Mouse (Mus musculus) cerebellum, postnatal 14 days (tissue): ENCODE data around the gene Anp32e.
"Not testable (repeated sequence)": the region's sequence is repeated elsewhere in the genome, so short reads cannot be mapped to it uniquely, and the experiment has no call there.

Experiments used
- DNase-seq, 2 experiments: peaks; one replicate each; pipeline ENCODE4 v3.0.0; 2021; ENCODE audit warnings: mixed read lengths in 2 of 2

Gene Anp32e

DNA sequence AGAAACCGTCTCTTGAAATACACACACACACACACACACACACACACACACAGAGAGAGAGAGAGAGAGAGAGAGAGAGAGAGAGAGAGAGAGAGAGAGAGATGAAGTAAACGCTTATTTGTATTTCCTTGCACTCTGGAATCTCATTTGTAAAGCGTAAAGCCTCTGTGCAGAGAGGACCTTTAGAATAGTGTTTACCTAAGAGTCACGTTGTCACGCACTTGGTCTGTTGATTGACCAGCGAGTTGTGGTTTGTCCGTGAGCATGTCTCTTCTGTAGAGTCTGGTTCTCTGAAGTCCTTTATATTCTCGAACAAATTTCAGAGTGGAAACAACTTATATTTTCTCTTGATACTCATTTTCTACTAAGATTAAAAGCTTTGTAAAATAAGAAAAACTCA lies 15.7 kb downstream of the Anp32e start:
- no peak for DNase-seq

DNA sequence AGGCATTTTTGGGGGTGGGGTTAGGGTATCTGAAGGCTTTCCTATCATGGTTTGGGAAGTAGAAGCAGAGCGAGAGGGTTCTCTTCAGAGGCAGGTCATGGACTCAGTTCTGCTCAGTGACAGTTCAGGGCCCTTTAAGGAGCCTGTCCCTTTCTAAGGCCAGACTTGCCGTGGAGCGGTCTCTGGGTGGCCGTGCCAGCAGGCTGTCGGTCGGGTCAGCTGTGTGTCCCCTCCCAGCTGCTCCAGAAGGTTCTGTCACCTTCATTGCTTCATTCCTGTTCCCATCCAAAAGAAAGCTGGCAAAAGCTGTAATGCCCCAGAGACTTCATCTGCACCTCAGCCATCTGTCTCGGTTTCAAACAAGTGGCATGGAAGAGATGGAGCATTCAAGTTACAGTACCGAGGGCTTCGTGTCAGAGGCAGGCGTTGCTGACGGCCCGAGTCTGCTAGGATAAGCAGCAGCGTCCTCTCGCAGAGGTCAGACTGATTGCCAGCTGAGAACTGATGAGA lies 16.7 kb downstream of the Anp32e start:
- DNase-seq = peak in 1 of 2 experiments; percentile 24

DNA sequence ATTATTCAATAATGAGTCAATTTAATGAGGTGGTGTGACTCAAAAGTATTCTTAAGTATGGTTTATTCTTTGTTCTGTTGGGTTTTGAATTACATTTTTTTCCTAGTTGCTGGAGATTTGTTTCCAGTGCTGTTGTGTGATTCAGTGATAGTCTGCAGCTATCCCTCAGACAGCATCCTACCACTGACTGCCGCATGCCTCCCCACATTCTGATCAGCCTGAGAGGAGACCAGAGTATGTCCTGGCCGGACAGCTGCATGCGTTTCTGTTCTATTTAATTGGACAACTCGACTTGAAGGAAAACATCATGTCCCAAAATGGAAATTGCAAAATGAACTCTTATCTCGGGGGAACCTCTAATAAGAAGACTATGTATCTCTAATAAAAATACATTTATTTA lies 19.3 kb downstream of the Anp32e start:
- no peak for DNase-seq

DNA sequence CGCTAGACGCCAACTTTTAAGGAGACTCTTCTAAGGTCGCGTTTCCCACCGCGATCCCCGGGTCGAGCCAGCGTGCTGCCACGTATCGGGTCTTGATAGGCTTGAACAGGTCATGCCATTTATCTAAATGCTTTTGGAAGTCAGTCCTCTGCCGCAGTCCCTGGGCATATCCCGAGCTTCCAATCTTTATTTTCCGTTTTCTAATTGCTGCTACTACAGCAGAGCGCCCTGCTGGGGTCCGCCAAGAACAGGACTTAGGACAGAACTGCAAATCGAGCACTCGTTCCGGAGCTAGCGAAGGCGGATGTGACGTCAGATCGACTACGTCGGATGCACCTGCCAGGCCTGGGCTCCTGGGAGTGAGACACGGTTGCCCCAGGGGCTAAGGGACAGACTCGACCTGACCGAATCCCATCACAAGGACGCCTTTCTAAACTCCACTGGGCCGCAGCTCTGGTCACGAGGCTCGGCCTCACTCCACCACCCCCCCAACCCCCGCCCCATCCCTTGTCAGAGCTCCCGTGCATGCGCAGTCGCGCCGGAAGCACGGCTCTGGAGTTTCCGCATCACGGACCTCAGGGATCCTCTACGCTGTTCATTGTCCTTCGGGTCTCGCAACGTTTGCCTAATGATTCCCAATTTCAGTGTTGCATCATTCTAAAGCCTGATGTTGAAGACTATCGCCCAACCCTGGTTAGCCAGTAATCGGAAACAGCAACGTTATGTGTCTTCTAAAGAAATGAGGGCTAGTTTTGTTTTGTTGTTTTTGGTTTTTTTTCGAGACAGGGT lies 21.9 kb downstream of the Anp32e start:
- peak; percentile 90 to 95 for DNase-seq

DNA sequence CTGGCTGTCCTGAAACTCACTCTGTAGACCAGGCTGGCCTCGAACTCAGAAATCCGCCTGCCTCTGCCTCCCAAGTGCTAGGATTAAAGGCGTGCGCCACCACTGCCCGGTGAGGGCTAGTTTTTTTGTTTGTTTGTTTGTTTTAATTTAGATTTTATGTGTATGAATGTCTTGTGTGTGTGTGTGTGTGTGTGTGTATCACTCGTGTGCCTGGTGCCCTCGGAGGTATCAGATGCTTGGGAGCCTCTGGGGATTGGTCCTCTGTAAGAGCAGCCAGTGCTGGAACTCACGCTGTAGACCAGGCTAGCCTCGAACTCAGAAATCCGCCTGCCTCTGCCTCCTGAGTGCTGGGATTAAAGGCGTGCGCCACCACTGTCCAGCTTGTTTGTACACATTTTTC lies 22.5 kb downstream of the Anp32e start:
- peak in 1 of 2 experiments; percentile 20 for DNase-seq

DNA sequence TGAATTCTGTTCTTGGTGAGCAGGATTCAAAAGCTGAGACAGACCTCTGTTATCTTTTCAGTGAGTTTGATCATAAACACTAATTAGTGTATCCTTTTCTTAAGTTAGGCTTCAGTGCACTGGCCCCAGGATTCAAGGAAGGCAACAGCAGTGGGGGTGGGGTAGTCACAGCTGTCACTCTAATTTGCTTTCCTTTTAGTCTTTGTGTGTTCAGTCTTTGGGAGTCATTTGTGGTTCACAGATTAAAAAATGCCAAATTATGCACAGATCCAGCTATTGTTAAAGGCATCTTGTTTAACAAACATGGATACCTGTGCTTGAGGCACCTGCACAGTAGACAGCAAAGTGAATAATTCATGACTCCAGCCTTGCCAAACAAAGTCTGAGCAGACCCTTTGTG lies 24.0 kb downstream of the Anp32e start:
- DNase-seq = peak; percentile 18 to 40

DNA sequence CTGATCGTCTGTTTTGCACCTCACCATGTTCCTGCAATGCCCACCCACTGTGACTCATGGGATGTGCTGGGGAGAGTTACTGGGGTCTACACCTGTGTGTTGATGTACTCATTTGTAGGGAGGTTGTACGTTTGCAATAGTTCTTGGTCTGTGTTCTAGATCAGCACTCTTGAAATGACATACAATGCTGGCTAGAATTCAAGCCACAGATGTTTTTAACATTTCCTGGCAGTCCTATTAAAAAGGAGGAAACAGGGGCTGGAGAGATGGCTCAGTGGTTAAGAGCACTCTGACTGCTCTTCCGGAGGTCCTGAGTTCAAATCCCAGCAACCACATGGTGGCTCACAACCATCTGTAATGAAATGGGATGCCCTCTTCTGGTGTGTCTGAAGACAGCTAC lies 24.5 kb downstream of the Anp32e start:
- peak in 1 of 2 experiments; percentile 15 for DNase-seq

DNA sequence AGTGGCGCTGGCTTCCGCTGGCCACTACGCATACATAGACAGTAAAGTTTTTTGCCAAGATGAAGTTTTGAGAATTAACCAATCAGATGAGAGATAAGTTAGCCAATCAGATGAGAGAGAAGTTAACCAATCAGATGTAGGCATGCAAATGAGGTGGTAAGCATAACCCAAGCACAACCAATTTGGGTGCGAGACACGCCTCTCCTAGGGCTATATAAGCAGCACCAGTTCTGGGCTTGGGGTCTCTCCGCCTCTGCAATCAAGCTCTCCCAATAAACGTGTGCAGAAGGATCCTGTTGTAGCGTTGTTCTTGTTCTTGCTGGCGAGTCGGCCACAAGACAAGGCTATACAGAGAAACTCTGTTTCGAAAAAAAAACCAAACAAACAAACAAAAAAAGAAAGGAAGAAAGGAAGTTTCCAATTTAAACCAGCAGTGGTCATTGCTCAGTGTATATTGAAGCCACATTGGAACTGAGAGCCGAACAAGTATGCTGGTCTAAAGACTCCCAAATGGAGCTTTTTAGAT lies 25.7 kb downstream of the Anp32e start:
- not testable (repeated sequence) for DNase-seq

DNA sequence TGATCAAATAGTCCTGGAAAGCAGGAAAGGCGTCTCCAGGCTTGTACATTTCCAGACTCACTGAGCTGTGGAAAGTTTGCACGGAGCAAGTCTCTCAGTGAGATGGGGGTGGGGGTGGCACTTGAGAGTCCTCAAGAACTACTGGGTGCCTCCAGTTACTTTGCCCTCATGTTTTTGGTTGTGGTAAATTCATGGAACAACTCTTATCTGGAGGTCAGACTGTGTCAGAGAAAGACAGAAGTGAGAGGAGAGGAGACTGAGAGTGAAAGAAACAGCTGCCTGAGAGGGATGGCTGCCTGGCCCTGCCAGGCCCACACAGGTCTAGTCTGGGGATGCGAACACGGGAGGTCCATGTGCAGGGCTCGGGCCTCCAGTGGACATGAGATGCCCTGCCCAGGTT lies 26.3 kb downstream of the Anp32e start:
- no peak for DNase-seq

DNA sequence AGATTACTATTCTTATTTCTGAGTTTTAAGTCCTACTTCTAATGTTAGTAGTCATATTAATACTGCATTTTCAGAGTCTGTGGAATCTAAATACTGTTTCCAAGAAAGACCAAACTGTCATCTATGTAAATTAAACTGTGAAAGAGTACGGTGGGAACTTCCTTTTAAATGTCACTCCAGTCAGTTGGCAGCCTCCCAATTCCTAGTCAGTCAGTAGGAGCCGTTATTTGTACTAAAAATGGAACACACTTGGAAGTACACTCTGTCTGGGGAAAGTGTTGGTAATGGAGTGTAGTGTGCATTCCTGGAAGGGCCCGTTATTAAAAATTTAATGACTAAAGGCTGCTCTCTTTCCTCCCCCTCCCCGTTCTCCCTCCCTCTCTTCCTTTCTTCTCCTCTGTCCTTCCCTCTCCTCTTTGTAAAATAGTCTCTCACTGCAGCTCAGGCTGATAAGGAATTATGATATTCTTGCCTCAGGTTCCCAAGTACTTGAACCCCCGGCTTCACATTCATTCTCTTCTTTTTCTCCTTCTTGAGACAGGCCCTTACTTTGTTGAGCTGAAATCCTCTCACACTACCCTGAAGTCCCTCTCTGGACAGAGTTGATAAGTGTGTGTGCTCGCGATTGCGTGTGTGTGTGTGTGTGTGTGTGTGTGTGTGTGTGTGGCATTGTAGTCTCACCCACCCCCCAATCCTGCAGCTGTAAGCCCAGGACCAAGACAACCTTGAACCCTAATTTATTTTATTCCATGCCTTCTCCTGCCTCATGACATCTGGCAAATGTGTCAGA lies 28.5 kb downstream of the Anp32e start:
- peak in 1 of 2 experiments; percentile 31 for DNase-seq

DNA sequence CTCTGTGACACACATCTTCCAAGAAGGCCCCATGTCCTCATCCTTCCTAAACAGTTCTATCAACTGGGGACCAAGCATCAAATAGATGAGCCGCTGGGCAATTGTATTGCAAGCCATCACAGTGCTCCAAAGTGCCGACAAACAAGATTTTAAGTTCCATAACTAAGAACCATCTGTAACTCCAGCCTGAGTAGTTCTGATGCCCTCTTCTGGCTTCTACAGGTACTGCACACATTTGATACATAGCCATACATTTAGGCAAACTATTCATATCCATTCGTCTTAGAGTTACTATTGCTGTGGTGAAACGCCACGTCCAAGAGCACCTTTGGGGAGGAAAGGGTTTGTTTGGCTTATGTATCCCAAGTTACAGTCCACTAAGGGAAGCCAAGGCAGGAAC lies 30.0 kb downstream of the Anp32e start:
- peak; percentile 26 to 46 for DNase-seq

DNA sequence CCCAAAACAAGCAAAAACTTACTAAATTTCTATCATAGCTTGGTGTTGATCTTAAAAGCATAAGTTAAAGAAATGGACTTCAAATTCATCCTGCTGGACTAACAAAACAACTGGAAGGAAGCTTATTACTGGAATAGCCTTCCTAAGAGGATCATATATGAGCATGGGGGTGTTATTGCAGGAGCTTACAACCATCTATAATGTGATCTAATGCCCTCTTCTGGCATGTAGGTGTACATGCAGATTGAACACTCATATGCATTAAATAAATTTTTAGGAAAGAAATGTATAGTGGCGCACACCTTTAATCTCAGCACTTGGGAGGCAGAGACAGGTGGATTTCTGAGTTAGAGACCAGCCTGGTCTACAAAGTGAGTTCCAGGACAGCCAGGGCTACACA lies 30.8 kb downstream of the Anp32e start:
- DNase-seq = no peak

DNA sequence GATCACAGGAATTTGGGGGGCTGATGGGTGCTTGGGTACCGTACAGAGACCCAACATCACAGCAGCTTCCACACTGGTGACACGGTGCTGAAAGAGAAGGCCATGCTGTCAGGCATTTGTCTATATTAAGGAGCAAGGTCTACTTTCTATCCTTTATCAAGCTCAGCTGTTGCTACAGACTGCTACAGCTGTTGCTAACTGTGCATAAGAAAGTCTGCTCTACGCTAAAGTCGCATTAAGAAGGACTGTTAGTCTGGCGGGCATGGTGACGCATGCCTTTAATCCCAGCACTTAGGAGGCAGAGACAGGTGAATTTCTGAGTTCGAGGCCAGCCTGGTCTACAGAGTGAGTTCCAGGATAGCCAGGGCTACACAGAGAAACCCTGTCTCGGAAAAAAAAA lies 33.1 kb downstream of the Anp32e start:
- DNase-seq = not testable (repeated sequence)

DNA sequence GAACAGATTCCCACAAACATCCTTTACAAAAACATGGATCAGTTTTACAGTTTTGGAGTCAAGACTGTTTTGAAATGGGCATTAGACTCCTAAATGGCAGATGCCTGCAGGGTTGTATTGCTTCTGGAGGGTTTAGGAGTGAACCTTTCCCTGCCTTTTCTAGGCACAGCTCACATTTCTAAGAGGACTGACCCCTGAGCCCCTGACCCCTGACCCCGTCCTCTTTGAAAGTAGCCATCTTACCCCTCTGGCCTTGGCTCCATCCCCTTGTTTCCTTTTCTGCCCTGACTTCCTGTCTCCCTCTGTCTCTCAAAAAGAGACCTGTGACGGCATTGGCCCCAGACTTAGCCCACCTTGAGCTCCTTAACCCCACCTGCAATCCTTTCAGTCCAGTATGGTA lies 34.2 kb downstream of the Anp32e start:
- no peak for DNase-seq

DNA sequence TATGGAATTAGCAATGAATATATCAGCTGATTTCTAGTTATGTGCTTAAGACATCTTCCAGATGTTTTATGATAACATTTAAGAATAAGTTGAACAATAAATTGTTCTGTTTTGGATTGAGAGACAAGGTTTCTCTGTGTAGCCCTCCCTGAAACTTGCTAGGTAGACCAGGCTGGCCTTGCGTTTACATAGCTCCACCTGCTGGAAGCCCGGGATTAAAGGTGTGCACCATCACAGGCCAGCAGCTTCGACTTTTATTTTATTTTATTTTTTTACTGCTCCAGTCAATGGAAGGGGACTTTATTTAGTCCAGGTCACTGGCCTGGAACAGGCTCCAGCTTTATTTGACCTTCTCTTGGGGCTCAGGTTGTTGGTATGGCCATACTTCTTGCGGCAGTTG lies 34.6 kb downstream of the Anp32e start:
- peak; percentile 60 to 67 for DNase-seq

DNA sequence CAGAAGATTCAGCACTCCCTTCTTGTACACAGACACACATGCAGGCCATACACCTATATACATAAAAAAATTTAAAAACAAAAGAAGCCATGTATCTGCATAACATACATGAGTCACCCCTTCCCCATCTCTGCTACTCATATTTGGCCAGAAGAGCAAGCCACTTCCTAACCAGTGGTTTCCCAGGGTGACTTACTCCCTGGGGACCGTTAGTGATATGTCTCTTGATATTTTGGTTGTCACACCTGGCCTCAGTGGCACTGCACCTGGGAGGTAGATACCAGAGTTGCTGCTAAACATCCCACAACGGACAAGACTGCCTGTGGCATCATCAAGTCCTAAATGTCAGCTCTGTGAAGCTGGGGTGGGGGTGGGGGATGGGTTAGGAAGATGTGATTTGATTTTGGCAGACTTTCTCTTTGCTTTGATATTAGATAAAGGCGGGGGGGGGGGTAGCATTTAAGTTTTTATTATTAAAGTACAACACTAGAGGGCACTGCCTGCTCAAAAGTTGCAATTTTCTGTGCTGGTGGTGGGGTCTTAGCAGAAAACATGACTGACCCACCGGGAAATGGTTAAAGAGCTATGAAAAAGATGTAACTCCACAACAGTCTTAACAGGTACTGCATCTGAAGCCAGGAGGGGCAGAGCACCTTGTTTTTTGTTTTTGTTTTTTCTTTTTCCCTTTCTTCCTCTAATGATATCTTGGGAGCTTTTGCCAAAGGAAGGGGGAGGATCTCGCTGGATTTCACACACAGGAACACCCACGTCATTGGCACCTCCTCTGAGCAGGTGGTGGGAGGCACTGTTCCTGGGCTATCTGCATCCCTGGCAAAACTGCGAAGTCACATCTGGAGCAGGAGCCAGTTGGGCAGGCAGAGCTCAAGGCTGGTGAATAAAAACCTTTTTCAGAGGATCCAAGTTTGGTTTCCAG lies 36.7 kb downstream of the Anp32e start:
- peak; percentile 66 to 71 for DNase-seq

DNA sequence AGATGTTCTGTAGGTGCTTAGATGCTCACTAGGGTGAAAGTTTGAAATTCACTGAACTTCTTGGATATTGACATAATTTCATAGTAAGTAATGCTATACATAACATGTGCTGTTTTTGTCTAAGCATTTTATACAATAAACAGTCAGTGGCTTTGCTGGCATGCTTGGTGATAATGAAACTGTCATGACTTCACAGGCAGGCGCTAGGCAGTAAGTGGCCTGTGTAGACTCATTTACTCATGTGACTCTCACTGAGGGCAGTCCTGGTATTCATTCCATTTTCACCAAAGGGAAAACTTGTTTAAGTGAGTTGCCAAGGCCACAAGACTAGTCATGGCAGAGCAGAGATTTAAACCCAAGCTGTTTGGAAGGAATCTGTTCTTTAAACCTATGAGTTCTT lies 40.2 kb downstream of the Anp32e start:
- DNase-seq = no peak

DNA sequence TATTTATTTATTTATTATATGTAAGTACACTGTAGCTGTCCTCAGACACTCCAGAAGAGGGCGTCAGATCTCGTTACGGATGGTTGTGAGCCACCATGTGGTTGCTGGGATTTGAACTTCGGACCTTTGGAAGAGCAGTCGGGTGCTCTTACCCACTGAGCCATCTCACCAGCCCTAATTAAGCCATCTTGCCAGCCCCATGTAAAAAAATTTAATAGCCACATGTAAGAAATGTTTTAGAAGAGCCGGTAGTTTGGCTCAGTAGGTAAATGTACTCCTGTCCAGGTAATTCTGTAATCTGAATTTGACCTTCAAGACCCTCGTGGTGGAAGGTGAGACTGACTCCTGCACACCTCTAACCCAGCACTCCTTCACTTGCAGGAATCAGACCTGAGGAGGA lies 41.6 kb downstream of the Anp32e start:
- not testable (repeated sequence) for DNase-seq

DNA sequence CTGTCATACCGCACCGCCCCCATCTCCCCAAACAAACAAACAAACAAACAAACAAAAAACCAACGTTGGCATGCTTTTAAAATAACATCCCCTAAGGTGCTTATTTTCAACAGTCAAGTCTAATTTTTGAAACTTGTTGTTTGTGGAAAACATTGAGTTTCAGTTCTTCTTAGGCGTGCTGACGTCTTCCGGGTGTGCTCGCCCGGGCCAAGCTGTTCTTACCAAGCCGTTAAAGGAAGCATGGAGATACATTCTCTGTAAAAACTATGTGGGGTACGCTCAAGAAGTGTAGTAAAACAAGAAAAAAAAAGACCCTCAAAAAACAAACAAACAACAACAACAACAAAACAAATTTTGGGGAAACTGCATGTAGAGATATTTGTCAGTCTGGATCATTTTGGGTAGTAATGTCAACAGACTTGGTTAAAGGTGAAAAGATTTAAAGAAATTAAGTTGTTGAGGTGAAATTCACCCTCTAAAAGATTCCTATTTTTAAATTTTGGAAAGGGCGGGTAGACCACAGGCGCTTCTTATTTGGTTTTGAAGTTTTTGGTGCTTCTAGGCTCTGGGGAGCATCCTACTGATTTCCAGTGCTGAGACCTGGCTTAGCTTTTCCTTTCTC lies 43.3 kb downstream of the Anp32e start:
- no peak for DNase-seq

DNA sequence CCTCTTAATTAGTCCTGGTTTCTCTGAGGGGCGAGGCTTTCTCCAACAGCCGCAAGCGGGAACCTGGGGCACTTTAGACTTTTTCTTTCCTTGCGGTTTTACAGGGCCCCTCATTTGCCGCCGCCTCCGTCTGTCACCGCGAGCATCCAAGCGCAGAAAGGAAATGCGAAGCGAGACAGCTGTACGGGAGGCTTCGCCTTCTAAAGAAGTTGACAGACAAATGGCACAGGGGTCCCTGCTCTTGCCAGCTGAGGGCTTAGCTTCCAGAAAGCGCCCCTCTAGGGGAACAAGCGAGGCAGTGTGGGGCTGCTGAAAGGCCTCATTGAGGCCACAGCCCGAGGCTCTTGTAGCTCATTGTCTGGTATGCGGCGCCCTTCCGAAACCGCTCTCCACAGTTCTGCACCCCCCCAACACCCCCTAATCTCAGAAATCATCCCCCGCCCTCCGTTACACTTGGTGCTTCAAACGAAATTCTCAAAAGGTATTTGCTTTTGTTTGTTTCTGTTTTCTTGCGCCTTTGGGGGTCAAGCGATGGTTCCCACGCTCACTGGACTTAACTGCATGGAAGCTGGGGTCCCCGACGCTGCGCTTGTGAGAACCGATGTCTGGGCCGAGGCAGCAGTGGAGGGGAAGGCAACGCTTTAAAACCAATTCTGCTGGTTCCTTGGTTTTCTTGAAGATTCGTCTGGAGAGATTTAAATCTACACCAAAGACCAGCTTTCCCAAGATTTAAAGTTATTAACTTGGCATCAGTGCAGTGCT lies 44.0 kb downstream of the Anp32e start:
- DNase-seq = peak; percentile 39 to 45

DNA sequence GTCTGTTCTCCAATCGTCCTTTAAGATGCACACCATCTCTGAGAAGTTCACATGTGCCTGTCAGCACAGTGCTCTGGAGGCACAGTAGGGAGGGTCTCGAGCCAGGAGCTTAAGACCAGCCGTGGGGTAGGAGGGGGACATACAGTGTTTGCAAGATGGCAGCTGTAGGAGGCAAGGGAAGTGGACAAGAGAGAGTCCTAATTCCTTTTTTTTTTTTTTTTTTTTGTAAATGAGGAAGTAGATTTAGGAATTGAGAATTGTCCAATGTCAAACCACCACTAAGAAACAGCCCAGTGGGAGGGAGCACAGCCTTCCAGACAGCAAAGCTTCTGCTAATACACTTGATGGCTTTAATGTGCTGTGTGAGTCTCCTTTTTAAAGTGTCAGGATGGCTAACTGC lies 48.0 kb downstream of the Anp32e start:
- DNase-seq = no peak
